Mouse (Mus musculus): Measurements from ENCODE around the gene Gm11172.
A peak's percentile ranks its signal among the peaks of the same experiment; 100 is the strongest.

The Gm11172 gene

GRCm38 (mm10) chr16:10812865-10813371 is at the start of gene Gm11172:
Gm11172 (plus strand) TSS chr16:10812915.
- no peak for DNase-seq (ENCODE audit: low spot score)

- DNase-seq (ENCODE audit: low spot score): no peak
Observed at GRCm38 (mm10) chr16:10763540-10764264, 49.0 kb upstream of the Gm11172 start.

GRCm38 (mm10) chr16:10764323-10764722 is 48.4 kb upstream of the Gm11172 start:
- no peak for DNase-seq (ENCODE audit: low spot score)

- peak; percentile 78 for DNase-seq (ENCODE audit: low spot score)
Observed at GRCm38 (mm10) chr16:10767158-10767557, 45.6 kb upstream of the Gm11172 start.

- no peak for DNase-seq (ENCODE audit: low spot score)
Observed at GRCm38 (mm10) chr16:10768821-10769220, 43.9 kb upstream of the Gm11172 start.

- DNase-seq (ENCODE audit: low spot score): no peak
Observed at GRCm38 (mm10) chr16:10769661-10770060, 43.1 kb upstream of the Gm11172 start.

- no peak for DNase-seq (ENCODE audit: low spot score)
Observed at GRCm38 (mm10) chr16:10770531-10771325, 42.0 kb upstream of the Gm11172 start.

- no peak for DNase-seq (ENCODE audit: low spot score)
Observed at GRCm38 (mm10) chr16:10771769-10772510, 40.8 kb upstream of the Gm11172 start.

- no peak for DNase-seq (ENCODE audit: low spot score)
Observed at GRCm38 (mm10) chr16:10773543-10773942, 39.2 kb upstream of the Gm11172 start.

- no peak for DNase-seq (ENCODE audit: low spot score)
Observed at GRCm38 (mm10) chr16:10774726-10775125, 38.0 kb upstream of the Gm11172 start.

GRCm38 (mm10) chr16:10776322-10776721 is 36.4 kb upstream of the Gm11172 start:
- DNase-seq (ENCODE audit: low spot score): no peak

- no peak for DNase-seq (ENCODE audit: low spot score)
Observed at GRCm38 (mm10) chr16:10777579-10778160, 35.0 kb upstream of the Gm11172 start.

GRCm38 (mm10) chr16:10780631-10781120 is 32.0 kb upstream of the Gm11172 start:
- DNase-seq (ENCODE audit: low spot score): no peak

GRCm38 (mm10) chr16:10781862-10782371 is 30.8 kb upstream of the Gm11172 start:
- no peak for DNase-seq (ENCODE audit: low spot score)

- DNase-seq (ENCODE audit: low spot score): no peak
Observed at GRCm38 (mm10) chr16:10782377-10783151, 30.2 kb upstream of the Gm11172 start.

GRCm38 (mm10) chr16:10783152-10783434 is 29.6 kb upstream of the Gm11172 start:
- no peak for DNase-seq (ENCODE audit: low spot score)

GRCm38 (mm10) chr16:10783451-10783850 is 29.3 kb upstream of the Gm11172 start:
- DNase-seq (ENCODE audit: low spot score): no peak

GRCm38 (mm10) chr16:10783883-10784792 is 28.6 kb upstream of the Gm11172 start:
- peak; percentile 31 for DNase-seq (ENCODE audit: low spot score)

GRCm38 (mm10) chr16:10784793-10785370 is 27.8 kb upstream of the Gm11172 start:
- peak; percentile 86 for DNase-seq (ENCODE audit: low spot score)

All from layer of hippocampus, adult 11-12 months (tissue).